Mouse (Mus musculus) brain, embryonic 14.5 days (tissue): ENCODE measurements at regions not wholly inside any gene's neighbourhood (a gene's known extent, or its start where the extent isn't known, plus 50 kb on each side); places are given as distances from the start of the nearest gene placed in this dataset.

Experiments used
- CTCF ChIP-seq: fragments of 200-500 bp; IDR thresholded peaks from 2 replicates; pipeline ENCODE4 v1.5.1; 2012; ENCODE audit warnings: inconsistent platforms, mild to moderate bottlenecking, moderate library complexity, borderline replicate concordance; ENCODE audit not compliant: insufficient read depth, insufficient read length; ENCODE audit errors: extremely low read depth
- POLR2A ChIP-seq: fragments of 200-500 bp; IDR thresholded peaks from 2 replicates; pipeline ENCODE4 v1.6.1; 2012; ENCODE audit warnings: mild to moderate bottlenecking, inconsistent platforms, borderline replicate concordance; ENCODE audit not compliant: poor library complexity, insufficient read depth, insufficient read length, severe bottlenecking; ENCODE audit errors: extremely low read depth

DNA sequence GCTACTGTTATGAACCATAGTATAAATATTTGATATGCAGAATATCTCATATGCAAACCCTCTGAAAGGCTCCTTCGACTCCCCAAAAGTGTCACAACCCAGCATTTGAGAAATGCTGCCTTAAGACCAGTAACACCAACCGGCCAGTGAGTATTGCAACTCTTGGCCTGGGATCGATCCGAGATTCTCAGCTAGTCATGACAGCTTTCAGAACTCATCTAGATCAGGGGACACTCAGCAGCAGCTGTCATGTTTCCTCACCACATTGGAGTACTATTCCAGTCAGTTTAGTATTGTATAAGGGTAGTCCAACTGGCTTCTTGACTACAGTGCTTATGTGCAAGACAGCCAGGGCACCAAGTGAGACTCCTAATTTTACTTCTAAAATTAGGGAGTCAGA is 85.3 kb upstream of the C6 start:
- TF ChIP-seq CTCF: no peak
- no peak for TF ChIP-seq POLR2A
